Mouse (Mus musculus) frontal cortex, adult 2 months (tissue): ENCODE measurements around the gene Sumo1. TPM values are rescaled to one million over a fixed set of nuclear protein-coding genes. Genes with fewer than 3 reads are reported as not detected.
"Not testable (repeated sequence)": the region's sequence is repeated elsewhere in the genome, so short reads cannot be mapped to it uniquely, and the experiment has no call there.

Experiments used
- DNase-seq, 2 experiments: peaks; one replicate each; pipeline ENCODE4 v3.0.0; 2022; ENCODE audit warnings: low spot score in 1 of 2; ENCODE audit errors: extremely low spot score in 1 of 2
- polyA plus RNA-seq: library from polyadenylated mRNA; depleted of rRNA; stranded (reverse); fragments of >200 nt; gene quantifications from 2 replicates; pipeline ENCODE4 v1.2.3, GENCODE M21; 2012; rRNA removed

Sumo1 gene
- polyA plus RNA-seq, result 120 and 123 TPM in 2 replicates

DNA sequence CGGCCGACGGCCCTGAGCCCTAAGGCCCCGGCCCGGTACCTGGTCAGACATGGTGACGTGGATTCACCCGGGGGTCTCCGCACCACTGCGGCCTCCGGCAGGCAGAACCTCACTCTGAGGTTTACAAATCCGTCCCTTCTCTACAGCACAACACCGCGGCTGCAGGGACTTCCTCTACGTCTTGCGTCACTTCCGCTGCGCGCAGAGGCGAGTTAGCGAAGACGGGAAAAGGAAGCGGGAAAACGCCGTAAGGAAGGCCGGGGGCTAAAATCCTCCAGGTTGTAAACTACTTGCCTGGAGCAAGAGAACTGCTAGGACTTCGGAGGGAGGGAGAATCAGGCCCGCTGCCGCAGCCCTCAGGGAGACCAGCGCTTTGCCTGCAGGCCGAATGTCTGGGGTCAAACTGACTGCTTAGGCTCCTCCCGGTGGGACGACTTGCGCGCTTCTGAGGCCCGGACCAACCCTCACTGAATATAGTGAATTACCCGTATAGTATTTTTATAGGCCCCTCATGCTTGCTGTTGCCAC is at the start of gene Sumo1:
Gene Sumo1 (minus strand): TSS at position 194 of the 528 bp plus-strand sequence.
- peak; percentile 77 to 91 for DNase-seq

DNA sequence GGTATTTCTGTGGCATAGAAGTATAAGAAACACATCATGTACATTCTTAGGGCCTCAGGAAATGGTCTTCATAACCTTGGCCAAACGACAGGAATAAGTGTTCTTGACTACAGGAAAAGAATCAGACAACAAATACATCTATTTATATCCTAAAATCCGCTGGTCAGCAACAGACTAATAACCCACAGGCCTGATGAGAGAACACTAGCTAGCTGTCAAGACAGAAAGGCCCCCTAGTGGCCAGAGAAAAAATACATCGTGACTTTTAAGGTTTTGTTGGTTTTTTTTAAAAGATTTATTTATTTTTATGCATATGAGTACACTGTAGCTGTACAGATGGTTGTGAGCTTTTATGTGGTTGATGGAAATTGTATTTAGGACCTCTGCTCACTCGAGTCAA is 49.3 kb upstream of the Sumo1 start:
- peak in 1 of 2 experiments; percentile 60 for DNase-seq

DNA sequence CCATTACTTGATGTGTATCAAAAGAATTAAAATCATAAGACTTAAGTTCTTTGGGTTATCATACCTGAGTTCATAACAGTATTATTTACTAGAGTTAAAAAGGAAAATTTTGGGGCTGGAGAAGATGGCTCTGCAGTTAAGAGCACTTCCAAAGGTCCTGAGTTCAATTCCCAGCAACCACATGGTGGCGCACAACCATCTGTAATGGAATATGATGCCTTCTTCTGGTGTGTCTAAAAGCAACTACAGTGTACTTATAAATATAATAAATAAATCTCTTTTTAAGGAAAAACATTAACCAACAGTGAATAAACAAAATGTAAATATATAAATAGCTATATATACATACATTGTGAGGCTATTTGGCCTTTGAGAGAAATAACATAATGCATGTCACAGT is 31.1 kb upstream of the Sumo1 start:
- no peak for DNase-seq

DNA sequence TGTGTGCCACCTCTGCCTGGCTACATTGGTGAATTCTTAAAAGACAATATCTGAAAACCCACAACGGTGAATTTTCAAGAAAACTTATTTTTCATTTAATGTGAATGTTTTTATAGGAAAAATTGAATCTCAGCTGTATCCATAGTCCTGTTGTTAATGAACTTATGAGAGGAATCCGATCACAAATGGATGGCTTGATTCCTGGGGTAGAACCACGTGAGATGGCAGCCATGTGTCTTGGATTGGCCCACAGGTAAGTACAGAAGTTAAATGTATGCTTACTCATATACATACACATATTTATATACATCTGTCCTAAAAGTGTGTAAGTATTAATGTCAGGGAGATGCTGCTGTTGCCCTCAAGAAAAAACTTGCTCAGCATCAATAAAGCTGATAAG is 27.6 kb upstream of the Sumo1 start:
- no peak for DNase-seq

DNA sequence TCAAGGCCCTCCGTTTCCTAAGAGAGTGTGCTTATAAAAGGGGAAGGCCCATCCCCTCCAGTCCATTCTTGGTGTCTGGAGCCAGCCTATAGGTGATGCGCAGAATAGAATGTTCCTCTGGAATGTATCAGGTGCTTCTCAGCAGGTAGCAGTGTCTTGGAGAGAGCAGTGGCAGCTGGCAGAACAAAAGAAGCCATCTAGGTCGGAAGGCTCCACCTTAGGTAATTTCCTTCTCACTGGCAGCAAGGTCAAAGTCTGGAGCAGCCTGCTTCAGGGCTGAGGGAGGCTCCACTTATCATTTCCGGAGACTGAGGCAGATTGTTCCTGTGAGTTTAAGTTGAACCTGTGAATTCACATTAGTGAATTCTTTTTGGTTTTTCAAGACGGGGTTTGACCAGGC is 27.1 kb upstream of the Sumo1 start:
- no peak for DNase-seq

DNA sequence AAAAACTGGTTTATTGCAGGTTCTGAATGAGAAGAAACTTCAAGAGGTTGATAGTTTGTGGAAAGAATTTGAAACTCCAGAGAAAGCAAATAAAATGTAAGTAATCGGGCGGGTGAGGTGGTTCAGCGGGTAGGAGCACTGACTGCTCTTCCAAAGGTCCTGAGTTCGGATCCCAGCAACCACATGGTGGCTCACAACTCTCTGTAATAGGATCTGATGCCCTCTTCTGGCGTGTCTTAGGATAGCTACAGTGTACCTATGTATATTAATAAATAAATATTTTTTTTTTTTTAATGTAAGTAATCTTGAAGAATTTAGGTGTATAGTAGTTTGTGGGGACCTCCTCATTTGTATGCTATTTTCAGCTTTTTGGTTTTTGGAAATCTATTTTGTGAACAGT is 19.8 kb upstream of the Sumo1 start:
- DNase-seq, result no peak

DNA sequence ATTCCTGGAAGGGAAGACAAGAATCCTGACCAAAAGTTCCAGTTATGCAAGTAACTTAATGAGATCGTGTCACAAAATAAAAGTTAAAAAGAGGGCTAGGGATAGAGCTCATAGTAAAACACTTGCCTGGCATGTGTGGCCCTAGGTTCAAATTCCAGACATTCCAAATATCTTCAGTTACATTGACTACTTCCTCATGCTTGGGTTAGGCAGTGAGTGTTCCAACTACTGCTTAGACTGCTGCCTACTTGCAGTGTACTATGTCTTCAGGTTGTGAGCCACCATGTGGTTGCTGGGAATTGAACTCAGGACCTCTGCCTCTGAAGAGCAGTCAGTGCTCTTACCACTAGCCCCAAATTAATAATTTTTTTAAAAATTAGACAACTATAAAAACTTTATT is 16.9 kb upstream of the Sumo1 start:
- no peak for DNase-seq

DNA sequence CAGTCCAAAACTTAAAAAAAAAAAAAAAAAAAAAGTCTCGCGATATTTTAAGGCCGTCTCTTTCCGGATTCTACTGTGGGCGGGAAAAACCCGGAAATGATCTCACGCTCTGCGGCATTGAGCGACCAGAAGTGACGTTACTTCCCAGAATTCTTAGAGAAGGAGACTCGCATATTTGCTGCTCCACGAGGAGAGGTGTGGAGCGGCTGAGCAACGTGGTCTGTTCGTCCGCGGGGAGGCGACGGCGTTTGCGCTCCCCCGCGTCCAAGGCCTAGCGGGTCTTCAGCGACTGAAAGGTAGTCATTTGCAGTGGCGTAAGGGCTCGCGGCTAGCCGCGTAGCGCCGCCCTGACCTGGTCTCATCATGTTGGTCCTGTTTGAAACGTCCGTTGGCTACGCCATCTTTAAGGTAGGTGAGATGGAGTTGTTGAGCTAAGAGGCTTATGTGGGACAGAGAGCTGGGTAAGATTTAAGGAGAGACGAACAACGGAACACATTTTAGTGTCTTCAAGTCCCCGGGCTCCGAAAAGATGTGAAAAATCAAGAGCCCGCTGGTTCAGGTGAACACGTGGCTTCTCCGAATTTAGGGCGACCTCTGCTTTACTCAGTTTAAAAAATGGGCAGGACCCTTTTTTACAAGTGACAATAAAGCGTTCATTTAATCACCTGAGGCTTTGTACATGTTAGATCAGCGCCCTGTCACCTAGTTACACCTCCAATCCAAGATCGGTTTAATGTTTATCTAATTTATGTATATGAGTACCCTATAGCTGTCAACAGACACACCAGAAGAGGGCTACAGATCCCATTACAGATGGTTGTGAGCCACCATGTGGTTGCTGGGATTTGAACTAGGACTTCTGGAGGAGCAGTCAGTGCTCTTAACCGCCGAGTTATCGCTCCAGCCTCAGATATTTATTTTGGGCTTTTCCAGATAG is 14.5 kb upstream of the Sumo1 start, which contains the start of gene Nop58:
Gene Nop58 (plus strand): TSS at position 153 of the 937 bp plus-strand sequence.
- peak; percentile 94 to 96 for DNase-seq

DNA sequence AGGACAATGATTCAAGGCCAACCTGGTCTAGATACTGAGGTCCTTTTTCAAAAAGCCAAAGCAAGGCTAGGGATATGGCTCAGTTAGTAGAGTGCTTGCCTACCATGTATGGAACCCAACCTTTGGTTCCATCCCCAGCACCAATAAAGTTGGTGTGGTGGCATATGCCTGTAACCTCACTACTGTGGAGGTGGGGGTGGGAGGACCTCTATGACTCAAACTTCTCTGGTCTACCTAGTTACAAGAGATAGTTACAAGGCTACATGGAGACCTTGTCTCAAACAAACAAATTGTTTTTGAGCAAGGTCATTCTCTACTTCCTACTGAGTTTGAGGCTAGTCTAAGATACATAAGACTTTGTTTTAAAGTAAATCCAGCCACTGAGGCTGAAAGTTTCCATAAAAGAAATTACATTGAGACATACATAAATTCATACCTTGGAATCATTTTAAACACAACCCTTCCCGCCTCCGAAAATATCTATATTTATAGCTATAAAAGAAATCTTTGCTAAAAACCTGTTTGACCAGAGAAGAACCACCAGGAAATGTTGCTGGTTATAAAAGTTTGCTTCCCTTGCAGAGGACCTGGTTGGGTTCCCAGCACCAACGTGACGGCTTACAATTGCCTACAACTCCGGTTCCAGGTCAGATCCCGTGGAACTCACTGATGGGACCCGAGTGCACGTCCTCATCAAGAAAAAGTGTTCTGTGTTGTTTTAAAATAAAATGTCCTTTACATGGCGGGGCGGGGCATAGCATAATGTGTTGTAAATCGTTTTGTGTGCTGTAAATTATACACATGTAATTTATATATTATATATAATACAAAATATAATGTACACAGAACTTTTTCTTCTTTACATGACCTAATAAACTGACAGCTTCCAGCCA is 13.5 kb upstream of the Sumo1 start:
- DNase-seq, result peak in 1 of 2 experiments; percentile 15

DNA sequence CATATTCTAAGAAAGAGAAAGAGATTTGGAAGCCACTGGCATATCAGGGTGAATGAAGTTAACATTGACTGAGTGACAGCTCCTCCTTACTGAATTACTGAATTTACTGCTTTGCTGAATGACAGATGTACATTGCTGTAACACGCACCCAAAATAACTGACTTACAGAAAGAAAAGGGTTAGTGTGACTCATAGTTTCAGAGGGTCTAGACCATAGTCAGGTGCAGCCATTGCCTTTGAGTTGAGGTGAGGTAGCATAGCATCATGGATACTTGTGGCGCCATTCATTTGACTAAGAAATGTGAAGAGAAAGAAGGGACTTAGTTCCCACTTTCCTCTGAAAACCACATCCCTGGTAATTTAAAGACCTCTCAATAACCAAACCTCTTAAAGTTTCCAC is 3.0 kb upstream of the Sumo1 start:
- DNase-seq, result no peak

DNA sequence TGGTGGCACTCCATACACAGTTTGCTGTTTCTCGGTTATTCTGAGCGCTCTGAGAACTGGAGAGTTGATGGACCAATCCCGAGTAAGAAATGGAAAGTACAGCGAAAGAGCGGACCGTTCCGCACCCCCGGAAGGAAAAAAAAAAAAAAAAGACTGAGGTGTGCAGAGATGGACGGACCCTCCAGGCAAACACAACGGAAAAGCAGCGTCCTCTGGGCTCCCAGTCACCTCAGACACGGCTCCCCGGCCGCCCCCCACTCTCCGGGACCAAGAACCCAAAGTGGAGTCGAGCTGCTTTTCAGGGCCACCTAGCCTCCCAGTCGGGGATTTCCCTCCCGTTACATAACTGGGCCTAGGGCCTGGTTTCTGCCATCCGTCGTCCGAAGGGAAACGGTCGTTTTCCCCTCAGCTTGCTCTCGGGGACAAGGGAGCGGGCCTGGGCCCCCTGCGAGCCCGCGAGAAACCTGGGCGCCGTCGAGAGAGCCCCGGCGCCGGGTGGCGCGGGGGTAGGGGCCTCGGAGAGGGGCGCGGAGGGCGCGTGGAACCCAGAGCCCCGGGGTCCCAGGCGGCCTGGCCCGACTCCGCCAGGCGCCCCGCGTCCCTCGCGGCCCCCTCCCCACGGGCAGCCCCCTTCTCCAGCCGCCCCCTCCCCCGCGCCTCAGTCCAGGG is 538 bp downstream of the Sumo1 start:
- DNase-seq, result peak in 1 of 2 experiments; percentile 27

DNA sequence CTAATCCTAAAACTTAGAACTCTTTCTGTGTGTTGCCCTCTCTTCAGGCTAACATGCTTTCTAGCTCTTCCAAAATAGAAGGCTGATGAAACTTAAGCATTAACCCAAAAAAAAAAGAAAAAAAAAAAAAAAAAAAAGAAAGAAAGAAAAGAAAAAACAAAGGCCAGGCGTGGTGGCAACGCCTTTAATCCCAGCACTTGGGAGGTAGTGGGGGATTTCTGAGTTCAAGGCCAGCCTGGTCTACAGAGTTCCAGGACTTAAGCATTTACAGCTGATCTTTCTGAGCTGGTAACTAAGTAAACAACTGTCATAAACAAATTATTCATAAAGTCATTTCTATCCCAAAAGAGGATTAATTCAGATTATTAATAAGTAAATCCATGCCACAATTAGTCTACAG is 1.8 kb downstream of the Sumo1 start:
- no peak for DNase-seq

DNA sequence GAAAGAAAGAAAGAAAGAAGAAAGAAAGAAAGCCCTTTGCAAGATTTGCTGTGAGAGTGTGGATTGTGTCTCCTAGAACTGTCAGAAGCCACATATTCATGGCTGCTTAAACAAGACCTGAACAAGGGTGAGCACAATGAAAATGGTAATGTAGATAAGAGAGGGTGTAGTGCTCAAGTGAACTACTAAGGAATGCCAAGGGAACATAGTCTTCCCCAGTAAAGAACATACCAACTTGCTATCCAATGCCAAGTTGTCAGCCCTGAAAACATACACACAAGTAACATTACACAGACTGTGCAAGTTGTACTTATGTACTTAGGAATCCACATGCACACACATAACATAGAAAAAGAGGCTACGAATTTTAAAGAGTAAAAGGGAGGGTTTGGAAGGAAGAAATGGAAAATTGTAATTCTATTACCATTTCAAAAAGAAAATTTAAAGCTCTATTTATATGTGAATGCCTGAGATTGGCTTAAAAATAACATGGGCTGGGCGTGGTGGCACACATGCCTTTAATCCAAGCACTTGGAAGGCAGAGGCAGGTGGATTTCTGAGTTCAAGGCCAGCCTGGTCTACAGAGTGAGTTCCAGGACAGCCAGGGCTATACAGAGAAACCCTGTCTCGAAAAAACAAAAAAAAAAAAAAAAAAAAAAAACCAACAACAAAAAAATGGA is 7.0 kb downstream of the Sumo1 start:
- DNase-seq, result no peak

DNA sequence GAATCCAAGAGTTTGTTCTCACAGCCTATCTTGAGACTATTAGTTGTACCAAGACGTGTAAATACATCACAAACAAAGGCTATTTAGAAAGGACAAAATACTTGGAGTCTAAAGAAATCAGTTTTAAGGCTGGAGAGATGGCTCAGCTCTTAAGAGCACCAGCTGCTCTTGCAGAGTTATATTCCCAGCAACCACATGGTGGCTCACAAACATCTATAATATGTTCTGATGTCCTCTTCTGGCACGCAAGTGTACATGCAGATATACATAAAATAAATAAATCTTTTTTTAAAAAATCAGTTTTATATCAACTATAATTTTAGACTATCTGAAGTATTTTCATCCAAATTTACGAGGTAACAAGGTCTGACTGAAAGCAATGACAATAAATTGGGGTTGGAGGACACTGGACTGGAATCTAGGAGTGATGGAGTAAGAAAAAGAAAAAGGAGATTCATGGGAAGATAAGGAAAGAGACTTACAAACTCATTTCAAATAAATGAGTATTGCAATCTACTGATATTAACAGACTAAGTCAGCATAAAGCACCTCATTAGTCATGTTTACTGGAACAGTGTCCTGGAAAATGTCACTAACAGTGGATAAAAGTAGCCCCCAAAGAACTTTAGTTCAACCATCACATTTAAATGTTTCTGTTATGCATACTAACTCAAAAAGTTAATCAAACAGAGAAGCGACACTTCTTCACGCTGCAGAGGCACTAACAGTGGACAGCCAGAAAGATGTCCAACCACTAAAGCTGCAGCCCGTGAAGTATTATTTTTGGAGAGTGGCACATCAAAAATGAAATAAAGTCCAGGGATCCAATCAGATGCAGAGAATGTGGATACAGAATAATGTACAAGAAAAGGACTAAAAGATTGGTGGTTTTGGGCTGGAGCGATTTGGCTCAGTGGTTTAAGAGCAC is 14.1 kb downstream of the Sumo1 start:
- no peak for DNase-seq

DNA sequence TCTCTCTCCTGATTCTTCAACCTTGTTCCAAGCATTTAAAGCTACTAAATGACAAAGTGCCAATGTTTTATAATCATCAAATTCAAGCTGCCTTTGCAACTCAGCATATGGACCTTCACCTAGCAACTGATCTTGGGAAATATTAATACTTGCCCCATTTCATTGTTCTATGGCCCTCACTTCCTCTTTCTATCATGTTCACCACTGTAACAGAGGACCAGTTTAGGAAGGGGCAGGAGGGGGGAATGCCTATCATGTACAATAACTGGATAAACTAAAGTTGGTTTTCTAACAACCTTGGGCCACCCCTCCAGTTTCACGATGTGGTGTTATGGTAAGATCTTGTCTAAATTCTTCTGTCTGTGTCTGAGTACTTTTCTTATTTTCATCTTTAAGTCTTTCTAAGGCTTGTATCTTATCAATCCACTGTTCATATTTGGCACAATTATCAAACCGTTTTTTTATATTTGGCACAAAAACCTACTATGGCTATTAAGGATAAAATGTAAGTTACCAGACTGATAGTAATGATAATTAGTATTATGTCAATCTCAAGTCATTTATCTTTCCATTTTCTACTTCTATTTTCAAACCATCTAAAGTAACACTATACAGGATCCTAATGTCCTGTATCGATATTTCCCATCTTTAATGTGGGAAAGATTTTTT is 17.3 kb downstream of the Sumo1 start:
- DNase-seq, result no peak

DNA sequence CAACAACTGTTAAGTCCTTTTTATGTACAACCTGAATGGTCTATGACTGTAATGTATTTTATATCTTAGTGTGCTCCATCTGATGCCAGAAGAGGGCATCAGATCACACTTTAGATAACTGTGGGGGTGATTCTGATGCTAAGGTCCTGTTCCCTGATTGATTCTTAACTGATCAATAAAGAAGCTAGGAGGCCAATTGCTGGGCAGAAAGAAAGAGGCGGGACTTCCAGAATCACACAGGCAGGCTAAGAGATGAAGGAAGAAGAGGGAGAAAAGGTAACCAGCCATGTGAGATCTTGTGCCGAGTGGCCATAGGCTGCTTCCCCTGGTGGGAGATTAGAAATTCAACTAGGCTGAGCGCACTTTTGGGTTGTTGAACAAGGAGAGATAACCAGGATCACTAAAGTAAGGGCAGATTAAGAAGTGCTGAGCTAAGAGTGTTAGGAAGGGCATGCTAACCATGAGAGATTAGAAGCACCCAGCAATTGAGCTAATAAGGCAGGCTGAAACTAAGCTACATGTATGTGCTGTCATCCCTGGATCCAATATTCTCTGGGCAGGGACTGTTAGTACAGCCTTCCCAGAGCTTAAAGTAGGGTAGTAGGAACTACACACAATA is 19.3 kb downstream of the Sumo1 start:
- no peak for DNase-seq

DNA sequence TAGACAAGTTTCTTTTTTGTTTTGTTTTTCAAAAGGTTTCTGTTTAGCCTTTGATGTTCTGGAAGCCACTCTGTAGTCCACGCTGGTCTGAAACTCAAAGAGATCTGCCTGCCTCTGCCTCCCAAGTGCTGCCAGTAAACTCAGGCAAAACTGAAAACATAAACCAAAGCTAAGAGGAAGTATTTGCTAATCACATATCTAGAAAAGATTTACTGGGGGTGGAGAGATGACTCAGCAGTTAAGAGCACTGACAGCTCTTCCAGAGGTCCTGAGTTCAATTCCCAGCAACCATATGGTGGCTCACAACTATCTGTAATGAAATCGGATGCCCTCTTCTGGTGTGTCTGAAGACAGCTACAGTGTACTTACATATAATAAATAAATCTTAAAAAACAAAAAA is 24.1 kb downstream of the Sumo1 start:
- not testable (repeated sequence) for DNase-seq

DNA sequence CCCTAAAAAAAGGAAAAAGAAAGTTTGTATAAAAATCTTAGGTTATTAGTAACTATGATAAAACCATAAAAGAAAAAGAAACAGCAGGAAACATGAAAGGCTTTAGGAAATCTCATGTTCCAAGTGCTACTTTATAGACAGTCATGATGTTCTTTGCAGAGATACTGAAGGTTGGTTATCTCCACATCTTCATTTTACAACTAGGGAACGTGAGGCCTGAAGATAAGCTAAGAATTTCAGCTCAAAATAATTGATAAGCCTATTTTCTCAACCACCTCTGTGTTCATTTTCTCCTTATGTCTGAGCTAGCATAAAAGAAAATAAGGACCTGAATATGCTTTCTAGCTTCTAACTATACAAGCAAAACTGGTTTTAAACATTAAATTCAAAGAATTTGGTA is 28.1 kb downstream of the Sumo1 start:
- no peak for DNase-seq
